Mouse (Mus musculus) left cerebral cortex, adult 2 months (tissue): Measurements from ENCODE around the gene Tatdn3. TPM values are rescaled to one million over a fixed set of nuclear protein-coding genes. Genes with fewer than 3 reads are reported as not detected.
A peak's percentile ranks its signal among the peaks of the same experiment; 100 is the strongest.

Experiments used
- DNase-seq, 2 experiments: peaks; one replicate each; pipeline ENCODE4 v3.0.0; 2021 to 2022; ENCODE audit warnings: low spot score in 2 of 2, mixed read lengths in 1 of 2; ENCODE audit errors: extremely low spot score in 1 of 2
- H3K27ac ChIP-seq: fragments of 200-600 bp; 2 replicates; pipeline ENCODE4 v1.8.1; 2022
- H3K4me3 ChIP-seq: fragments of 200-600 bp; 2 replicates; pipeline ENCODE4 v1.8.1; 2022
- CTCF ChIP-seq: fragments of 200-600 bp; IDR thresholded peaks from 2 replicates; pipeline ENCODE4 v1.8.1; 2022; ENCODE audit warnings: antibody characterized with exemption, mild to moderate bottlenecking, moderate library complexity
- intact Hi-C: fragments of 180-260 bp; cut with DNase I; formaldehyde crosslinking; loops from one replicate; pipeline ENCODE4 v1.15.1; 2025
- total RNA-seq, 2 experiments: library from RNA; stranded (reverse); gene quantifications; 2 replicates each; pipeline ENCODE4 v1.2.3; 2021

Gene Tatdn3
- total RNA-seq, 2 experiments from 2014 or later: 30.9 to 35.4 TPM

- H3K4me3 ChIP-seq: no peak overlapping the region
- H3K27ac ChIP-seq: no peak overlapping the region
- intact Hi-C loops: no loop called here
- DNase-seq: no peak
- TF ChIP-seq CTCF: no peak
These were observed 9.7 kb upstream of the Tatdn3 start for GRCm38 (mm10) chr1:191072329-191072913.

GRCm38 (mm10) chr1:191071613-191072012, 8.9 kb upstream of the Tatdn3 start:
- intact Hi-C loops: no loop called here

DNA sequence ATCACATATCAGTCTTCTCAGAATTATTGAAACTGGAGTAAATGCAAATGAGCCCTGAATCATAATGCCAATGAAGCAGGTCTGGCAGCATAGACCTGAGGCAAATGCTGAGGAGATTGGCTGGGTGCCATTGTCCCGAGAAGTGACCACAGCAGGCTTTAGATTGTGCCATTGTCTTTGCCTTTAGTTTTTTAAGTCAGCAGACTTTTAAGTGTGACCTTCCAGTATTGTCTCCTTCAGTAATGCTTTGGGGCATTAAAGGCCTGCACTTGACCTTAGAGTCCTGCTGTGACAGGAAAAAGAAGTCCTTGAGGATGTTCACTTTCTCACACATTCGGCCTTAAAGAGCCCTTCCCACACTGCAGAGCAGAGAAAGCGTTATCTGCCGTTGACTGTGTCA, 7.5 kb upstream of the Tatdn3 start:
- Histone ChIP-seq H3K27ac (no peak overlapping the region), H3K4me3 (no peak overlapping the region)
- TF ChIP-seq CTCF: no peak
- DNase-seq: no peak
- intact Hi-C loops: no loop called here

More at GRCm38 (mm10) chr1:191071613-191072012, 8.9 kb upstream of the Tatdn3 start:
- DNase-seq: no peak
- Histone ChIP-seq H3K27ac (no peak overlapping the region), H3K4me3 (no peak overlapping the region)
- no peak for TF ChIP-seq CTCF

DNA sequence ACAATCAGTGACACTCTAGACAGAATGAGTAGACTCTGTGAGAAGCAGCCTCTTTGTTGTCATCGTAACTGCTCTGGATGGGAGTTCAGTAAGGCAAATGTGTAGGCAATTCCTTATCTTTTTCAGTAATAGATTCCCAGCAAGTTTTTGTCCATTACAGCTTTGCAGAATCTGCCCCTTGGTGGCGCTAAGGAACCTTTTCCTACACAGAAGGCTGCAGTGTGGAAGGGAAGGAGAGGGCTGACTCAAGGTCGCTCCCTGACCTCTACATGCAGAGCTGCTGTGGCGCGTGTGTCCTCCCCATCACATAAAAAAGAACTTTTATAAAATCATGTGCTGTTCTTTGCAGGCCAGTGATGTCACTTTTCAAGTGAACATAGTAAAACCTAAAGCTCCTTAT, 5.6 kb upstream of the Tatdn3 start:
- DNase-seq: no peak
- intact Hi-C loops: no loop called here
- Histone ChIP-seq H3K4me3 (no peak overlapping the region), H3K27ac (no peak overlapping the region)
- peak; percentile 8 for TF ChIP-seq CTCF

- no peak for DNase-seq
- no peak overlapping the region for H3K27ac ChIP-seq
- no peak overlapping the region for H3K4me3 ChIP-seq
- TF ChIP-seq CTCF: no peak
- intact Hi-C loops: no loop called here
These were observed 2.5 kb upstream of the Tatdn3 start for GRCm38 (mm10) chr1:191065188-191065587.

DNA sequence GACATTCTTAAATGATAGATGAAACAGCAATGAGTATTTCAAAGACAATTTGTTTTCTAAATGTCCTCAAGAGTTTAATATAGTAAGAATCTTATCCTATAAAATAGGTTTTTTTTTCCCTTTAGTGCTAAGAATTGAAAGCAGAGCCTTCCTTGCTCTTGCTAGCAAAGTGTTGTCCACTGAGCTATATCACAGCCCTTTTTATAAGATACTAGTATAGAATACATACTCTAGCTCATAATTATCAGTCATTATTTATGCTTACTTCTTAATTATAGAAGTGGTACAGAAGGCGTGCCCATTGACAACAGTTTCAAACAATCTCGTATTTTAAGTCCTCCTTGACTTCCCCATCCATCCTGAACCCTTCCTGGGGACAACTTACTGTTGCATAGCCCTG, 1.8 kb upstream of the Tatdn3 start:
- no peak for TF ChIP-seq CTCF
- no peak for DNase-seq
- intact Hi-C loops: no loop called here
- no peak overlapping the region for H3K4me3 ChIP-seq
- no peak overlapping the region for H3K27ac ChIP-seq

- H3K4me3 ChIP-seq: no peak overlapping the region
- intact Hi-C loops: loop anchor here (2.0 kb wide), 1 partner anchor 37 kb away; the partner anchor contains the start of gene Flvcr1
- no peak for DNase-seq
- no peak overlapping the region for H3K27ac ChIP-seq
- no peak for TF ChIP-seq CTCF
These were observed 968 bp upstream of the Tatdn3 start for GRCm38 (mm10) chr1:191063700-191064099.

DNA sequence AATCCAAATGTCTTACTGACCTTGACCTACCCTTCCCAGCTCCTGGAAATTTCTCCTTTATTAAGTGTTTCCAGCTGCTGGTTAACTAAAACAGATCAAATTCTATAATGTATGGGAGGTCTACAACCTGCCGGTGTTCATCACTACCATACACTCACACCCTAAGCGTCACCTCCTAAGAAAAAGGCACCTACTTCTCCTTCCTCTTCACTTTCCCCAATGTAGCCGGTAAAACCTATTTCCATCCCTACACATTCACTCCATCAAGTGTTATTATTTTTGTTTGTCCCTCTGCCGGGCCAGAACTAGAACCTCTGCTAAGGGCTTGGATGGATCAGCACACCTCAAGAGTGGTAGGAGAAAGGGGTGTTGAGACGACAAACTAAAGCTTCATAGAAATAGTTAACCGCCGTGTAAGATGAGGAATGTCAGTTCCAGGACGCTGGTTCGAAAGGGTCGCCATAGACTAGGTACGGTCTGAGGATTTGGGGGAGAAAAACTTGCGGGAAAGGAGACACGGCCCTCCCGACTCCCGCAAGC, 421 bp downstream of the Tatdn3 start:
- intact Hi-C loops: loop anchor here (2.0 kb wide), 1 partner anchor 36 kb away; the partner anchor contains the start of gene Flvcr1
- TF ChIP-seq CTCF: no peak
- no peak for DNase-seq
- Histone ChIP-seq H3K27ac (peak overlapping the region; percentile 90), H3K4me3 (peak overlapping the region; percentile 84)

GRCm38 (mm10) chr1:191057461-191057860, 5.3 kb downstream of the Tatdn3 start:
- no peak overlapping the region for H3K4me3 ChIP-seq
- DNase-seq: no peak
- peak; percentile 8 for TF ChIP-seq CTCF
- no peak overlapping the region for H3K27ac ChIP-seq
- intact Hi-C loops: no loop called here

GRCm38 (mm10) chr1:191055533-191055873, 7.2 kb downstream of the Tatdn3 start:
- no peak for DNase-seq
- no peak for TF ChIP-seq CTCF
- Histone ChIP-seq H3K4me3 (no peak overlapping the region), H3K27ac (no peak overlapping the region)
- intact Hi-C loops: no loop called here

DNA sequence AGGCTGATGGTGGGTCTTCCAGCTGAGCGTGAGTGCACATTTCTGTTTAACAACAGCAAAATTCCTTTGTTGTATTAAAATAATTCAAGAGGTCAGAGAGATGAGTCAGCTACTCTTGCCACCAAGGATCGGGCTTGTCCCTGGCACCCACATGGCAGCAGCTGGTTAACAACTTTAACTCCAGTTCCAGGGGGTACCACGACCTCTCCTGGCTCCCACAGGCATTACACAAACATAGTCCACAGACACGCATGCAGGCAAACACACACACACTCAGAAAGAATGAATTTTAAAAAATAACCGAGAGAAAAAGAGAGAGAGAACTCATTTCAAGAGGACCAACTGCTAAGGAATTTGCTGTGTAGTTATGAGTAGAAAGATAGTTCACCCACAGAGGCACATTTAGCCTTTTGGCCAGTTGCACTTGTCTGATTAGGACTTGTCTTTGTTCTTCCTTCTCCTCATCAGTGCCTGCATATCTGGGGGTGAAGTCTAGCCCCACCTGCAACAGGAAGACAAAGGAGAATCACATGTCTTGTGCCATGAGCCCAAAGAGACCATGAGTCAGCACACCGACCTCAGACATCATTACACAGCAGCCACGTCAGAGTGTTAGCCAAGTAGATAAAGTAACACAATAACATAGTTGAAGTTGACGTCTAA, 7.7 kb downstream of the Tatdn3 start:
- TF ChIP-seq CTCF: no peak; the same call in none of the 2 replicates
- intact Hi-C loops: no loop called here
- Histone ChIP-seq H3K4me3 (no peak overlapping the region), H3K27ac (no peak overlapping the region)
- DNase-seq: no peak

GRCm38 (mm10) chr1:191053555-191053954, 9.2 kb downstream of the Tatdn3 start:
- no peak overlapping the region for H3K27ac ChIP-seq
- DNase-seq: no peak
- H3K4me3 ChIP-seq: no peak overlapping the region
- intact Hi-C loops: no loop called here
- TF ChIP-seq CTCF: no peak

DNA sequence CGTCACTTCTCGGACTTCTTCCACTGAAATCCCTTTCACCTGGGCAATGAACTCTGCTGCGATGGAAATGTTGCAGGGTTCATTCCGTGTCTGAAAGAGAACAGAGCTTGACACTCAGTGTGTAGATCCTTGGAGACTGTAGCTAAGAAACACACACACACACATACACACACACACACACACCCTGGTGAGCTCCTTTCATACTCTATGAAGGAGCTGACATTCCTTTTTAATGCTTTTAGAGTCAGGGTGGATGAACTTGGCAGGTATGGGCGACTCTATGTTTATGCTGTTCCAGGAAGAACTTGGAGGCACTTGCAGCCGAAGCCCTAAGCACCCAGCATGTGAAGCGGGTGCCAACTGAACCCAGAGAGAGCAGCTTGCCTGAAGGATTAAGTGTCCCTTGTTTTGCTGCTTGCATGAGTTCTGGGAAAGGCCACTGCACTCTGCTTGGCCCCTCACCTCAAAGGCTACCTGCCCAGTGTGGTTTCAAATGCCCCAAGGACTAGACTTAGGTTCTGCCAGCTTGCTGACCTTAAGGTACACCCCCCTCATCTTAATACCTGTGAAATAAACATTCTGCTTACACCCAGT, 16.4 kb downstream of the Tatdn3 start:
- intact Hi-C loops: no loop called here
- DNase-seq: no peak
- Histone ChIP-seq H3K4me3 (no peak overlapping the region), H3K27ac (no peak overlapping the region)
- TF ChIP-seq CTCF: no peak
